Mouse (Mus musculus) gastrocnemius, adult 8-10 months (tissue): Measurements from ENCODE around the gene Ssbp4. TPM values are rescaled to one million over a fixed set of nuclear protein-coding genes. Genes with fewer than 3 reads are reported as not detected.
A peak's percentile ranks its signal among the peaks of the same experiment; 100 is the strongest.

ENCODE experiments used
- DNase-seq, 2 experiments: peaks; one replicate each; pipeline ENCODE4 v3.0.0; 2022; ENCODE audit warnings: low spot score in 2 of 2
- total RNA-seq, 4 experiments: library from RNA; stranded (reverse); gene quantifications; 2 replicates each; pipeline ENCODE4 v1.2.4; 2022

Gene Ssbp4
- total RNA-seq, 4 experiments from 2014 or later = 8.5 to 19.2 (median 10.4) TPM

GRCm38 (mm10) chr8:70631436-70631835, 22.8 kb upstream of the Ssbp4 start:
- DNase-seq = no peak

GRCm38 (mm10) chr8:70630532-70631381, 22.1 kb upstream of the Ssbp4 start:
- peak in 1 of 2 experiments; percentile 58 for DNase-seq

- DNase-seq = peak; percentile 83 to 88
Observed at GRCm38 (mm10) chr8:70629574-70630531, 21.2 kb upstream of the Ssbp4 start.

GRCm38 (mm10) chr8:70628986-70629490, 20.4 kb upstream of the Ssbp4 start:
- DNase-seq = no peak

GRCm38 (mm10) chr8:70627041-70627440, 18.4 kb upstream of the Ssbp4 start:
- no peak for DNase-seq

- DNase-seq = peak; percentile 48 to 58
Observed at GRCm38 (mm10) chr8:70625104-70625503, 16.4 kb upstream of the Ssbp4 start.

- DNase-seq = no peak
Observed at GRCm38 (mm10) chr8:70622220-70622619, 13.5 kb upstream of the Ssbp4 start.

- DNase-seq = no peak
Observed at GRCm38 (mm10) chr8:70618888-70619334, 10.2 kb upstream of the Ssbp4 start.

- no peak for DNase-seq
Observed at GRCm38 (mm10) chr8:70617985-70618384, 9.3 kb upstream of the Ssbp4 start.

- DNase-seq = no peak
Observed at GRCm38 (mm10) chr8:70616645-70617044, 8.0 kb upstream of the Ssbp4 start.

GRCm38 (mm10) chr8:70615894-70616293, 7.2 kb upstream of the Ssbp4 start, which contains the start of gene Lrrc25:
Gene Lrrc25 (plus strand): TSS chr8:70616155.
- no peak for DNase-seq

- DNase-seq = no peak
Observed at GRCm38 (mm10) chr8:70615281-70615680, 6.6 kb upstream of the Ssbp4 start.

- DNase-seq = no peak
Observed at GRCm38 (mm10) chr8:70614469-70614868, 5.8 kb upstream of the Ssbp4 start.

GRCm38 (mm10) chr8:70613763-70614162, 5.1 kb upstream of the Ssbp4 start:
- DNase-seq = no peak

GRCm38 (mm10) chr8:70611849-70612248, 3.2 kb upstream of the Ssbp4 start:
- DNase-seq = peak; percentile 74 to 78

GRCm38 (mm10) chr8:70610796-70611771, 2.4 kb upstream of the Ssbp4 start:
- DNase-seq = peak; percentile 74 to 82

- peak; percentile 80 to 90 for DNase-seq
Observed at GRCm38 (mm10) chr8:70609849-70610795, 1.4 kb upstream of the Ssbp4 start.

GRCm38 (mm10) chr8:70609368-70609848, 736 bp upstream of the Ssbp4 start:
- peak; percentile 78 to 87 for DNase-seq
